Mouse (Mus musculus): ENCODE results near the gene Abhd14a.

DNA sequence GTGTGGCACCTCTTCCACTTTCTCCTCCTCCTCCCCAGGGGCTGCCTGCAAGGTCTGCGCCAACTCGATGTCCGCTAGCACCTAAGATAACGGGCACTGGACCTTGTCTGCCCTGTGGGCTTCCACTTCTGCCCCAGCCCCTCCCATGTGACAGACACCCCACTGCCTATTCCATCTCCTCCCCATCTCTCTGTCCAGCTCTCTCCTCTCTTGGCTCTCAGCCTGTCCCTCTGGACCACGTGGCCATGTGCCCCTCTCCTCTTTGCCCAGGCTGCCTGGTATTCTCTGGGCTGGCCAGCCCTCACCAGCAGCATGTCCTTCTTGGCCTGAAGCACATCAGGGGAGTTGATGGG, 26.3 kb upstream of the Abhd14a start:
- TF ChIP-seq GATA1 (IDR thresholded peaks at IDR 0.05; ENCODE audit: borderline replicate concordance, low read length) = no peak
- no peak for TF ChIP-seq FLI1 (IDR thresholded peaks at IDR 0.05; ENCODE audit: low read length)
